Mouse (Mus musculus) embryonic fibroblast, embryonic 13.5 days (primary cell): ENCODE results near the gene Cdh1.

Experiments
- CTCF ChIP-seq: IDR thresholded peaks from 2 replicates; pipeline ENCODE4 v1.5.1; 2011; ENCODE audit warnings: mild to moderate bottlenecking, control low read depth, low read length, moderate library complexity, borderline replicate concordance; ENCODE audit not compliant: insufficient read depth
- POLR2A ChIP-seq: IDR thresholded peaks from 2 replicates; pipeline ENCODE4 v1.6.1; 2011; ENCODE audit warnings: low read depth, mild to moderate bottlenecking, control low read depth, low read length, moderate library complexity

GRCm38 (mm10) chr8:106640212-106640611 is 37.1 kb downstream of the Cdh1 start:
- TF ChIP-seq CTCF (no peak), POLR2A (no peak)
